Mouse (Mus musculus): Measurements from ENCODE around the gene Far2. TPM values are rescaled to one million over a fixed set of nuclear protein-coding genes. Genes with fewer than 3 reads are reported as not detected.
A peak's percentile ranks its signal among the peaks of the same experiment; 100 is the strongest.

Far2 gene
- polyA plus RNA-seq (2016; fragmentation: Nextera tagmentation; extraction: Ambion mirVana), result 5.6 and 6.6 TPM in 2 replicates

DNA sequence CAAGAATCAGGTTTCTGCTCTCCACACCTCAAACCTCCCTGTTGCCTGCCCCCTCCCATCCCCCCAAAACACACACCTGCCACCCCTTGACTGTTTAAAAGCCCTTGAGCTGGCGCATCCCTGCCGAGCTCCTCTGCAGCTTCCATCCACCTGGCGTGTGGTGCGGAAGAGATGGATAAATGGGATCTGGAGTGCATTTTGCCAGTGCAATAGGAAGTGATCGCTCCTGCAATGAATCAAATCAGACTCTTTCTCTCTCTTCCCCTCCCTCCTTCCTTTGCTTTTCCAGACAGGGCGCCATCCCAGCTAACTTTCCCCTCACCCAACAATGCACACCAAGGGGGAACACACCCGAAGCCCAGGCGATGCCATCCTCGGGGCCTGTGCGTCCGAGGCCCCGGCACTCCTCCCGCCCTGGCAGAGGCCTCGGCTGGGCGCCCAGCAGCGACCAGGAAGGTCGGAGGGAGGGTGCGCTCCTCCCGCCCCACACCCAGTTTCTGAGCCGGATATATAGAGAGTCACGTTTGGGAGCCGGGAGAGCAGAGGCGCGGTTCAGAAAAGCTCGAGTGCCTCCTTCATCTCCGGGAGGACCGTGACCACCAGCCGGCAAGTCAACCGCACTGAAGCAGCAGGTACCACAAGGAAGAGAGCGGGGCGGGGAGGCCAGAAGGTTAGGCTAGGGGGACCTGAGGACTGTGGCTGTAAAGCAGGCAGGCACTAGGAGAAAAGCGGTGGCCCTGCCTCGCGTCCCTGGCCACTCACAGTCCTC is at the start of gene Far2:
TSS of gene Far2 (plus strand) at position 379 of the 769 bp plus-strand sequence.
- H3K4me3 ChIP-seq, result peak within 1 kb of the TSS; percentile 46
- no peaks in the 10 kb centered on the region for H3K9me3 ChIP-seq
- peaks cover 8% of the 10 kb centered on the region; the same call in 1 of the 2 replicates for H3K4me1 ChIP-seq
- H3K36me3 ChIP-seq, result no peaks in the 10 kb centered on the region
- peaks cover 16% of the 10 kb centered on the region for H3K27me3 ChIP-seq
- H3K4me2 ChIP-seq (replicated peaks), result peak within 1 kb of the TSS; percentile 88
- WGBS, result 3% methylated on average over 34 of the region's 34 CpGs
- peak within 1 kb of the TSS; percentile 62 for H3K9ac ChIP-seq
- H3K27ac ChIP-seq, result no peak within 1 kb of the TSS
- 0 out of 2 replicates have a peak, but pooled peaks have one; percentile 28 for ATAC-seq (ENCODE audit: insufficient number of reproducible peaks, insufficient read depth, low FRiP score, low TSS enrichment)

DNA sequence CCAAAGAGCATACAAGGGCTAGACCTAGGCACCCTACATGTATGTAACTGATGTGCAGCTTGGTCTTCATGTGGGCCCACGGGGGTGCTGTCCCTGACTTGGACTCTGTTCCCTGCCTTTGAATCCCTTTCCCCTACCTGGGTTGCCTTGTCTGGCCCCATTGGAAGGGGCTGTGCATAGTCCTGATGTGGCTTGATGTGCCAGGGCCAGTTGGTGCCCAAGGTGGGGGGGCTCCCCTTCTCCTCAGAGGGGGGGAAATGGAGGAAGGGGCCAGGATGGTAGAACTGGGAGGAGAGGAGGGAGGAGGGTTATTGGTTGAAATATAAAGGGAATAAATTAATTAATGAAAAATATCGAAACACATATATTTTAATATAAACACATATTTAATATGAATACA is 46.6 kb upstream of the Far2 start:
- Histone ChIP-seq H3K4me3 (no peak overlapping the region), H3K9ac (no peak overlapping the region), H3K27ac (no peak overlapping the region), H3K36me3 (no peaks in the 10 kb centered on the region), H3K4me2 (replicated peaks) (no peak overlapping the region), H3K4me1 (no peaks in the 10 kb centered on the region), H3K9me3 (no peaks in the 10 kb centered on the region), H3K27me3 (no peaks in the 10 kb centered on the region)
- ATAC-seq (ENCODE audit: insufficient number of reproducible peaks, insufficient read depth, low FRiP score, low TSS enrichment), result no peak
- 88% methylated on average over 2 of the region's 2 CpGs for WGBS

- no peak for ATAC-seq (ENCODE audit: insufficient number of reproducible peaks, insufficient read depth, low FRiP score, low TSS enrichment)
- Histone ChIP-seq H3K9me3 (no peaks in the 10 kb centered on the region), H3K27ac (no peak overlapping the region), H3K4me1 (no peaks in the 10 kb centered on the region), H3K4me3 (no peak overlapping the region), H3K36me3 (no peaks in the 10 kb centered on the region), H3K27me3 (no peaks in the 10 kb centered on the region), H3K4me2 (replicated peaks) (no peak overlapping the region), H3K9ac (no peak overlapping the region)
- WGBS, result 47% methylated on average over 3 of the region's 3 CpGs
These were observed 46.0 kb upstream of the Far2 start for GRCm38 (mm10) chr6:148001071-148001470.

- WGBS, result 63% methylated on average over 11 of the region's 11 CpGs
- Histone ChIP-seq H3K4me3 (no peak overlapping the region), H3K4me2 (replicated peaks) (no peak overlapping the region), H3K9me3 (no peaks in the 10 kb centered on the region), H3K27ac (no peak overlapping the region), H3K36me3 (no peaks in the 10 kb centered on the region), H3K9ac (no peak overlapping the region), H3K4me1 (no peaks in the 10 kb centered on the region), H3K27me3 (no peaks in the 10 kb centered on the region)
- ATAC-seq (ENCODE audit: insufficient number of reproducible peaks, insufficient read depth, low FRiP score, low TSS enrichment), result no peak
These were observed 40.8 kb upstream of the Far2 start for GRCm38 (mm10) chr6:148006118-148006837.

- H3K27me3 ChIP-seq, result no peaks in the 10 kb centered on the region
- H3K36me3 ChIP-seq, result no peaks in the 10 kb centered on the region
- H3K4me1 ChIP-seq, result no peaks in the 10 kb centered on the region
- no peak for ATAC-seq (ENCODE audit: insufficient number of reproducible peaks, insufficient read depth, low FRiP score, low TSS enrichment)
- H3K4me3 ChIP-seq, result no peak overlapping the region
- no peak overlapping the region for H3K27ac ChIP-seq
- H3K9ac ChIP-seq, result no peak overlapping the region
- no peak overlapping the region for H3K4me2 ChIP-seq (replicated peaks)
- 91% methylated on average over 1 of the region's 1 CpGs for WGBS
- H3K9me3 ChIP-seq, result no peaks in the 10 kb centered on the region
These were observed 6.3 kb upstream of the Far2 start for GRCm38 (mm10) chr6:148040759-148041158.

DNA sequence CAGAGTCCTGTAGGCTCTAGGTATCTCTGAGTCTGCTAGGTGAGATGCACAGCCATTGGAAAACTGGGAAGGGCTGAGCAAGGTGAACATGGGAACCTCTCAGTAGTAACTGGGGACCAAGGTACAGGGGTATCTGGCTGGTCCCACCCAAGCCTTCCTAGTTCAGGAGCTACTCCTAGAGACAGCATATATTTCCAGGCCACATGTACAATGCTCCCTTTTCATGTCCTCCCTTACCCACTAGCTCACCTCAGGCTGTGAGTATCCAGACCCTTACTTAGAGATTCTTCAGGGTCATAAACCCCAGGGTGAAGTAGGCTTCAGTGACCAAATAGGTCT is 560 bp downstream of the Far2 start:
- ATAC-seq (ENCODE audit: insufficient number of reproducible peaks, insufficient read depth, low FRiP score, low TSS enrichment), result no peak
- H3K27ac ChIP-seq, result no peak overlapping the region
- peak overlapping the region; percentile 62; the same call in 1 of the 2 replicates for H3K9ac ChIP-seq
- peaks cover 16% of the 10 kb centered on the region for H3K27me3 ChIP-seq
- H3K4me3 ChIP-seq, result peak overlapping the region; percentile 46
- peaks cover 8% of the 10 kb centered on the region; the same call in 1 of the 2 replicates for H3K4me1 ChIP-seq
- no peaks in the 10 kb centered on the region for H3K9me3 ChIP-seq
- H3K4me2 ChIP-seq (replicated peaks), result peak overlapping the region; percentile 88
- no peaks in the 10 kb centered on the region for H3K36me3 ChIP-seq

- no peaks in the 10 kb centered on the region for H3K27me3 ChIP-seq
These were observed 16.1 kb downstream of the Far2 start for GRCm38 (mm10) chr6:148063131-148063530.

GRCm38 (mm10) chr6:148066267-148066666 is 19.2 kb downstream of the Far2 start:
- Histone ChIP-seq H3K9ac (no peak overlapping the region), H3K9me3 (no peaks in the 10 kb centered on the region), H3K36me3 (no peaks in the 10 kb centered on the region), H3K27me3 (no peaks in the 10 kb centered on the region), H3K4me2 (replicated peaks) (no peak overlapping the region), H3K4me1 (no peaks in the 10 kb centered on the region), H3K4me3 (no peak overlapping the region), H3K27ac (no peak overlapping the region)
- ATAC-seq (ENCODE audit: insufficient number of reproducible peaks, insufficient read depth, low FRiP score, low TSS enrichment), result no peak
- 85% methylated on average over 5 of the region's 5 CpGs for WGBS

More at GRCm38 (mm10) chr6:148063131-148063530, 16.1 kb downstream of the Far2 start:
- Histone ChIP-seq H3K4me2 (replicated peaks) (no peak overlapping the region), H3K9me3 (no peaks in the 10 kb centered on the region), H3K9ac (no peak overlapping the region), H3K27ac (no peak overlapping the region), H3K4me1 (no peaks in the 10 kb centered on the region), H3K4me3 (no peak overlapping the region), H3K36me3 (no peaks in the 10 kb centered on the region)
- WGBS, result 75% methylated on average over 3 of the region's 3 CpGs
- no peak for ATAC-seq (ENCODE audit: insufficient number of reproducible peaks, insufficient read depth, low FRiP score, low TSS enrichment)

DNA sequence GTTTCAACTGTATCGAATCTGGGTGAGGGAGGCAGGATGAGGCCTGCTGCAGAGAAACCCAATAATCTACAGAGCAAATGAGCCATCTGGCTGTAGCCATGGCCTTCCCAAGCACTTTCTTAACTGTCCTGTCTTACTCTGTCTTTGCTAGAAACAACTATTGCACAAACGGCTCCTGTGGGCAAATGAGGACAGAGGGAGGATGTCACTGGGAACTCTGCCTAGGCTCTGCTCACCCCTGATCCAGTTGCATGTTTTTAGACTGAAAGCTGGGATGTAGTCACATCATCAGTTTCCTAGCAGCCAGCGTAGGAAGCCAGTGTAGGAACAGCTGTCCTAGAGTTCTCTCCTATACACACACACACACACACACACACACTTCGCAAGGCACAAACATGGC is 21.7 kb downstream of the Far2 start:
- no peaks in the 10 kb centered on the region for H3K27me3 ChIP-seq
- H3K4me1 ChIP-seq, result no peaks in the 10 kb centered on the region
- WGBS, result 87% methylated on average over 4 of the region's 4 CpGs
- no peaks in the 10 kb centered on the region for H3K9me3 ChIP-seq
- H3K4me3 ChIP-seq, result no peak overlapping the region
- H3K9ac ChIP-seq, result no peak overlapping the region
- H3K4me2 ChIP-seq (replicated peaks), result no peak overlapping the region
- ATAC-seq (ENCODE audit: insufficient number of reproducible peaks, insufficient read depth, low FRiP score, low TSS enrichment), result no peak
- H3K36me3 ChIP-seq, result no peaks in the 10 kb centered on the region
- H3K27ac ChIP-seq, result no peak overlapping the region

DNA sequence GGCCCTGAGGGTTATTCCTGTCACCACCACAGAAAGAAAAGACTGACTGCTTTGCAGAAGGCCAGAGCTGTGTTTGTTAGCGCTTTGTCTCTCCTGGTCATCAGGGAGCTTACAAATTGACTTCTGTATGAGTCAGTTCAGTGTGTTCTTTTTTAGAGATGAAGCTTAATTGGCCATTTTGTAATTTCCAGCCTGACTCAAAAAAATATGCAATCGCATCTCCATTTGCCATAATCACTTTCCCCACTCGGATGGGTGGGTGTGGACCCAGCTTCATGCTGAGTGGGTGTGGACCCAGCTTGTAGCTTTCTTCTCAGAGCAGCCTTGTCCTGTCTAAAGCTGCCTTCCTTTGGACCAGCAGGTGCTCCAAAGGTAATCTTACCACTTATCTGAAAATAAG is 26.5 kb downstream of the Far2 start:
- WGBS, result 79% methylated on average over 3 of the region's 3 CpGs
- H3K9me3 ChIP-seq, result no peaks in the 10 kb centered on the region

DNA sequence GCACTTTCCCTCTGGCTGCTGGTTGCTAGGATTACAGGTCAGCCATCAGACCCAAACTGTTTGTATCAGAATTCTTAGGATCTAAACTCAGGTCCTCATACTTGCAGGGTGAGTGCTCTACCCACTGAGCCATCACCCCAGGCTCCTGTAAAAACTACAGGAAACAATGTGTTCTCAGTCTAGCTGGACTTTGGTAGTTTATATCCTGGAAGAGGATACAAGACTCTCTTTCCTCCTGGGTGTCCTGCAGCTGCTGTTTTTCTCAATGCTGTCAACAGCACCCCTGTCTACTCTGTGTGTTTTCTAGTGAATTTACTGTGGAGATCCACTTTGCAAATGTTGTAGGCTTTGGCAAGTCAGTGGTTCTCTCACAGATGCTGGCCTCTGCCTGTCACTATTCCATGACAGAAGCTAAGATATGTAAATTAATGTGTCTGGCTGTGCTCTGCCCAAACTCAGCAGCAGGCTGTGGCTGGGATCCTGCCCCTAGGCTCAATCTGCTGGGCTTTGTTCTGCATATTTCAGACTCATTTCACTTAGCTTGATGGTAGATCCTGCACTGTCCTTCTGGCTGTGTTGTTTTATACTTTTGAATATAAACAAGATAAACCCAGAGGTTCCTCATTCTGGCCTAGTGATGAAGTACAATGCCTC is 27.3 kb downstream of the Far2 start:
- ATAC-seq (ENCODE audit: insufficient number of reproducible peaks, insufficient read depth, low FRiP score, low TSS enrichment), result no peak
- Histone ChIP-seq H3K4me1 (no peaks in the 10 kb centered on the region), H3K27me3 (no peaks in the 10 kb centered on the region)

More for the DNA sequence above, 26.5 kb downstream of the Far2 start:
- Histone ChIP-seq H3K9ac (no peak overlapping the region), H3K27ac (no peak overlapping the region), H3K4me2 (replicated peaks) (no peak overlapping the region), H3K27me3 (no peaks in the 10 kb centered on the region), H3K36me3 (no peaks in the 10 kb centered on the region), H3K4me1 (no peaks in the 10 kb centered on the region), H3K4me3 (no peak overlapping the region)
- no peak for ATAC-seq (ENCODE audit: insufficient number of reproducible peaks, insufficient read depth, low FRiP score, low TSS enrichment)

GRCm38 (mm10) chr6:148083864-148084263 is 36.8 kb downstream of the Far2 start:
- no peaks in the 10 kb centered on the region for H3K27me3 ChIP-seq
- H3K4me2 ChIP-seq (replicated peaks), result no peak overlapping the region
- no peak overlapping the region for H3K27ac ChIP-seq
- H3K4me1 ChIP-seq, result no peaks in the 10 kb centered on the region
- H3K9me3 ChIP-seq, result no peaks in the 10 kb centered on the region
- 81% methylated on average over 2 of the region's 2 CpGs for WGBS
- ATAC-seq (ENCODE audit: insufficient number of reproducible peaks, insufficient read depth, low FRiP score, low TSS enrichment), result no peak
- H3K4me3 ChIP-seq, result no peak overlapping the region
- no peaks in the 10 kb centered on the region for H3K36me3 ChIP-seq
- H3K9ac ChIP-seq, result no peak overlapping the region

More for the DNA sequence above, 27.3 kb downstream of the Far2 start:
- H3K9ac ChIP-seq, result no peak overlapping the region
- no peak overlapping the region for H3K27ac ChIP-seq
- no peak overlapping the region for H3K4me3 ChIP-seq
- H3K9me3 ChIP-seq, result no peaks in the 10 kb centered on the region
- H3K4me2 ChIP-seq (replicated peaks), result no peak overlapping the region
- no peaks in the 10 kb centered on the region for H3K36me3 ChIP-seq

Measured in embryonic facial prominence, embryonic 12.5 days (tissue).